In genomic region chr7:132369784-132370183, GRCm38 (mm10) we compare ENCODE assay signal across 27 mouse cellular contexts. TPM values are rescaled to one million over a fixed set of nuclear protein-coding genes. Genes with fewer than 3 reads are reported as not detected.
A peak's percentile ranks its signal among the peaks of the same experiment; 100 is the strongest.
DNase-seq lines count a peak whose midpoint lies in the region; ATAC-seq and TF ChIP-seq lines count a peak whose summit lies in the region.
"Had no signal": no experiment of that assay in that cellular context is flagged by ENCODE, and none has a peak within 500 bp of the region (broad histone marks: within the 10 kb centered on the region; RNA-seq: fewer than 3 reads in every experiment).

No protein-coding gene starts in this region.

- H3K9ac ChIP-seq in hindbrain, embryonic 16.5 days (ENCODE audit: low read depth, low read length): no peak overlapping the region
- H3K9ac ChIP-seq in MEL (ENCODE audit: control insufficient read depth, low read depth, low read length, poor library complexity, severe bottlenecking): no peak overlapping the region
- H3K9ac ChIP-seq: embryonic facial prominence, embryonic 13.5 days; forebrain, embryonic 13.5 days; heart, embryonic 13.5 days; hindbrain, embryonic 12.5 days; hindbrain, embryonic 15.5 days; intestine, embryonic 15.5 days had no signal

- 82% methylated on average over 2 of the region's 2 CpGs for WGBS in hindbrain, embryonic 10.5 days
- WGBS in hindbrain, embryonic 16.5 days: 74% methylated on average over 2 of the region's 2 CpGs

- no peaks in the 10 kb centered on the region for H3K27me3 ChIP-seq in hindbrain, embryonic 10.5 days (ENCODE audit: insufficient read depth, poor library complexity, severe bottlenecking)
- no peaks in the 10 kb centered on the region for H3K27me3 ChIP-seq in hindbrain, embryonic 16.5 days (replicated peaks; ENCODE audit: control insufficient read depth, insufficient read depth, low read length)
- no peaks in the 10 kb centered on the region for H3K27me3 ChIP-seq in MEL (ENCODE audit: control insufficient read depth in 1 of 2, insufficient read depth in 2 of 2, low read length in 2 of 2)
- no peaks in the 10 kb centered on the region for H3K27me3 ChIP-seq in splenic B cell, adult 2 months (ENCODE audit: control insufficient read depth, insufficient read depth, low read length, poor library complexity, severe bottlenecking)
- H3K27me3 ChIP-seq: embryonic facial prominence, embryonic 13.5 days; forebrain, embryonic 13.5 days; heart, embryonic 13.5 days; hindbrain, embryonic 12.5 days; hindbrain, embryonic 15.5 days; intestine, embryonic 15.5 days had no signal

- intact Hi-C loops in gastrocnemius, postnatal 36 days (cut with DNase I): no loop called here

- TF ChIP-seq EP300 in MEL (IDR thresholded peaks at IDR 0.05; ENCODE audit: low read depth in 1 of 2, low read length in 2 of 2): no peak

- peak overlapping the region; percentile 29; the same call in 1 of the 2 replicates for H3K27ac ChIP-seq in hindbrain, embryonic 10.5 days
- H3K27ac ChIP-seq in hindbrain, embryonic 16.5 days (ENCODE audit: low read depth, low read length): no peak overlapping the region
- no peak overlapping the region for H3K27ac ChIP-seq in MEL (ENCODE audit: control insufficient read depth, low read depth, low read length)
- H3K27ac ChIP-seq: embryonic facial prominence, embryonic 10.5 days; forebrain, embryonic 13.5 days; heart, adult 2 months; heart, embryonic 10.5 days; heart, embryonic 13.5 days; hindbrain, embryonic 12.5 days; hindbrain, embryonic 15.5 days had no signal

- H3K36me3 ChIP-seq in hindbrain, embryonic 10.5 days: no peaks in the 10 kb centered on the region
- H3K36me3 ChIP-seq in hindbrain, embryonic 16.5 days (ENCODE audit: control insufficient read depth, insufficient read depth, low read length): no peaks in the 10 kb centered on the region
- H3K36me3 ChIP-seq in MEL (ENCODE audit: control insufficient read depth in 1 of 2, insufficient read depth in 2 of 2, low read length in 2 of 2): peaks cover 5 to 43% of the 10 kb centered on the region in 2 experiments; a peak in 3 of 4 replicates
- no peaks in the 10 kb centered on the region for H3K36me3 ChIP-seq in splenic B cell, adult 2 months (ENCODE audit: control insufficient read depth, insufficient read depth, low read length, poor library complexity, severe bottlenecking)
- H3K36me3 ChIP-seq: embryonic facial prominence, embryonic 10.5 days; embryonic facial prominence, embryonic 13.5 days; heart, embryonic 10.5 days; heart, embryonic 13.5 days; hindbrain, embryonic 12.5 days; hindbrain, embryonic 15.5 days; intestine, embryonic 15.5 days had no signal

- H3K4me1 ChIP-seq in hindbrain, embryonic 10.5 days (replicated peaks): peaks cover 45% of the 10 kb centered on the region
- H3K4me1 ChIP-seq in hindbrain, embryonic 16.5 days (ENCODE audit: control insufficient read depth, insufficient read depth, low read depth, low read length): peaks cover 13% of the 10 kb centered on the region
- H3K4me1 ChIP-seq in MEL (ENCODE audit: control insufficient read depth in 1 of 2, insufficient read depth in 2 of 2, low read length in 2 of 2): peaks cover 21 to 40% of the 10 kb centered on the region in 2 experiments

- TF ChIP-seq POLR2A in MEL (IDR thresholded peaks at IDR 0.05; ENCODE audit: control insufficient read depth in 1 of 2, insufficient read depth in 1 of 2, low read depth in 1 of 2, low read length in 2 of 2, poor library complexity in 1 of 2): no peak

- no peak for ATAC-seq in hindbrain, embryonic 16.5 days
- ATAC-seq: forebrain, embryonic 13.5 days; forebrain, embryonic 16.5 days; intestine, embryonic 15.5 days had no signal

- H3K9me3 ChIP-seq in hindbrain, embryonic 10.5 days: no peaks in the 10 kb centered on the region
- no peaks in the 10 kb centered on the region for H3K9me3 ChIP-seq in hindbrain, embryonic 16.5 days (ENCODE audit: control insufficient read depth, low read length)
- H3K9me3 ChIP-seq in MEL (replicated peaks; ENCODE audit: insufficient read depth, low read length): no peaks in the 10 kb centered on the region
- H3K9me3 ChIP-seq: embryonic facial prominence, embryonic 10.5 days; embryonic facial prominence, embryonic 13.5 days; forebrain, embryonic 13.5 days; heart, embryonic 10.5 days; heart, embryonic 13.5 days; hindbrain, embryonic 12.5 days; hindbrain, embryonic 15.5 days; intestine, embryonic 15.5 days had no signal

- TF ChIP-seq CTCF in MEL (IDR thresholded peaks at IDR 0.05 in 2 of 3, conservative IDR thresholded peaks at IDR 0.05 in 1 of 3; ENCODE audit: control insufficient read depth in 1 of 3, insufficient read depth in 1 of 3, low read depth in 2 of 3, low read length in 3 of 3, poor library complexity in 1 of 3, severe bottlenecking in 1 of 3): no peak

- H3K4me3 ChIP-seq in hindbrain, embryonic 10.5 days: no peak overlapping the region
- no peak overlapping the region for H3K4me3 ChIP-seq in hindbrain, embryonic 16.5 days (ENCODE audit: low read length)
- no peak overlapping the region for H3K4me3 ChIP-seq in MEL (ENCODE audit: control insufficient read depth in 1 of 2, insufficient read depth in 1 of 2, low read depth in 2 of 2, low read length in 2 of 2)
- H3K4me3 ChIP-seq: embryonic facial prominence, embryonic 10.5 days; embryonic facial prominence, embryonic 13.5 days; erythroblast, embryonic 14.5 days; forebrain, embryonic 13.5 days; heart, adult 2 months; heart, embryonic 10.5 days; heart, embryonic 13.5 days; hindbrain, embryonic 12.5 days; hindbrain, embryonic 15.5 days; intestine, embryonic 15.5 days had no signal

- DNase-seq in hindbrain, embryonic 10.5 days (ENCODE audit: low spot score): no peak
- DNase-seq in 3T3-L1 (ENCODE audit: low read depth, low spot score) (peak; percentile 8), MEL (ENCODE audit: low read depth, low spot score) (peak; percentile 51)
- peak; percentile 60 for DNase-seq in splenic B cell, adult 2 months (ENCODE audit: low read depth, low spot score)
- no peak for DNase-seq in gastrocnemius, postnatal 36 days
- DNase-seq in layer of hippocampus, adult 18-20 months (ENCODE audit: low spot score in 2 of 2): no peak
- DNase-seq: adrenal gland, adult 2 months; adrenal gland, postnatal 14 days; cerebellum, adult 11 months; cerebellum, adult 2 months; cerebellum, adult 9-11 months; embryo, embryonic 11 days; gastrocnemius, postnatal 25 days; heart, adult 2 months; heart, postnatal 14 days; heart, postnatal 4 days had no signal

- H3K4me2 ChIP-seq in hindbrain, embryonic 16.5 days (ENCODE audit: low read length): no peak overlapping the region
- H3K4me2 ChIP-seq: embryonic facial prominence, embryonic 13.5 days; forebrain, embryonic 13.5 days; heart, embryonic 13.5 days; hindbrain, embryonic 12.5 days; hindbrain, embryonic 15.5 days; intestine, embryonic 15.5 days had no signal

- no peak for TF ChIP-seq RAD21 in MEL (IDR thresholded peaks at IDR 0.05; ENCODE audit: low read depth, low read length)

- no peaks in the 10 kb centered on the region for H3K79me2 ChIP-seq in MEL (ENCODE audit: control insufficient read depth, insufficient read depth, low read length, poor library complexity)

TF ChIP-seq in MEL, 35 proteins besides CTCF, POLR2A, EP300 and RAD21:
- peak; percentile 24; the same call in 1 of the 2 replicates for TF ChIP-seq POLR2AphosphoS2 (IDR thresholded peaks at IDR 0.05; ENCODE audit: low read length)
- no peak; the same call in 1 of the 2 replicates for TF ChIP-seq ZMIZ1 (IDR thresholded peaks at IDR 0.05; ENCODE audit: low read depth, low read length)

RNA-seq across cellular contexts. Expression of gene Chst15, which starts 52.8 kb away (rescaled TPM):
- 22.0 and 25.9 TPM in 2 replicates for polyA plus RNA-seq in hindbrain, embryonic 10.5 days (2016; fragmentation: Nextera tagmentation; extraction: Ambion mirVana)
- polyA plus RNA-seq in hindbrain, embryonic 16.5 days (2015; fragmentation: Nextera tagmentation; extraction: Ambion mirVana): 18.5 and 24.4 TPM in 2 replicates
- 14.3 and 14.9 TPM in 2 replicates for total RNA-seq in MEL (2012; rRNA removed)
- 10 to 100 TPM in 1 of 2 experiments, not detected in 1; 18.1 TPM for polyA plus RNA-seq in MEL (2012; ENCODE audit: insufficient read depth in 1 of 2, insufficient read length in 2 of 2, low read depth in 1 of 2, low replicate concordance in 2 of 2, missing spikeins in 1 of 2)
- 1 to 10 TPM; 2.3 to 2.6 TPM for total RNA-seq in gastrocnemius, postnatal 36 days (2021)
- total RNA-seq in layer of hippocampus, adult 18-20 months (2021): 10 to 100 TPM; 39.3 to 45.0 TPM

Comparison
In these comparisons a context has a peak if more than half of its experiments do, and no peak if none do; other contexts are left out.
1. DNase-seq: peak in 3T3-L1 (single experiment), MEL (single experiment) and splenic B cell, adult 2 months (single experiment); none in hindbrain, embryonic 10.5 days (single experiment), gastrocnemius, postnatal 36 days (0 of 2) and layer of hippocampus, adult 18-20 months (0 of 2).